Mouse (Mus musculus) left cerebral cortex, postnatal 25 days (tissue): Measurements from ENCODE around the gene Olfr1193. TPM values are rescaled to one million over a fixed set of nuclear protein-coding genes. Genes with fewer than 3 reads are reported as not detected.
"Not testable (repeated sequence)": the region's sequence is repeated elsewhere in the genome, so short reads cannot be mapped to it uniquely, and the experiment has no call there.

Experiments used
- DNase-seq, 2 experiments: peaks; one replicate each; pipeline ENCODE4 v3.0.0; 2022; ENCODE audit warnings: low spot score in 2 of 2, mixed read lengths in 1 of 2
- intact Hi-C: fragments of 180-260 bp; cut with DNase I; formaldehyde crosslinking; loops from one replicate; pipeline ENCODE4 v1.15.1; 2025
- total RNA-seq, 2 experiments: library from RNA; stranded (reverse); gene quantifications; 2 replicates each; pipeline ENCODE4 v1.2.3; 2021

Olfr1193 gene
- not detected for total RNA-seq

DNA sequence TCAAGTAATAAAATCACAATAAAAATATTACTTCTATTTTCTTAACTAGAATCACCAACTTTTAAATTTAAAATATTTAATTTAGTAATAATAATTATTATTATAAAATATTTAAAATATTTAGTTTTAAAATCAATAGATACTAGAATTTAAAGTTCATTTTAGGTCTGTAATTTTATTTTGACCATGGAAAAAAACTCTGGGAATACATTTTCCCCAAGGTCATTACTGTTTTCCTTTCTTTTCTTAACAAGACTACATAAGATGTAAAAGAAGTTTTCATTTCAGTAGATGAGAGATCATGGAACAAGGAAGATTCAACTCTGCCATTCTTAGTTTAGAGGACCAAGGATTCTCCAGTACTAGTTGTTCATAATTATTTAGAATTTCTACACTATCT, at the start of gene Olfr1193:
TSS of gene Olfr1193 (plus strand) at position 301 of the 400 bp plus-strand sequence.
- intact Hi-C loops, DNase-seq: not testable (repeated sequence)

DNA sequence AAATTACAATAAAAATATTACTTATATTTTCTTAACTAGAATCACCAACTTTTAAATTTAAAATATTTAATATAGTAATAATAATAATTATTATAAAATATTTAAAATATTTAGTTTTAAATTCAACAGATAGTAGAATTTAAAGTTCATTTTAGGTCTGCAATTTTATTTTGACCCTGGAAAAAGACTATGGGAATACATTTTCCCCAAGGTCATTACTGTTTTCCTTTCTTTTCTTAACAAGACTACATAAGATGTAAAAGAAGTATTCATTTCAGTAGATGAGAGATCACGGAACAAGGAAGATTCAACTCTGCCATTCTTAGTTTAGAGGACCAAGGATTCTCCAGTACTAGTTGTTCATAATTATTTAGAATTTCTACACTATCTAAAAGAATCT, 35.2 kb upstream of the Olfr1193 start, which contains the start of gene Olfr1191-ps1:
TSS of gene Olfr1191-ps1 (plus strand) at position 301 of the 400 bp plus-strand sequence.
- not testable (repeated sequence) for DNase-seq

GRCm38 (mm10) chr2:88648209-88648608, 27.2 kb upstream of the Olfr1193 start, which contains the start of gene Olfr1192-ps1:
Gene Olfr1192-ps1, plus strand, starts transcription at chr2:88648509.
- intact Hi-C loops, result no loop called here
- no peak for DNase-seq

More for the DNA sequence above, 35.2 kb upstream of the Olfr1193 start, which contains the start of gene Olfr1191-ps1:
- intact Hi-C loops, result not testable (repeated sequence)

DNA sequence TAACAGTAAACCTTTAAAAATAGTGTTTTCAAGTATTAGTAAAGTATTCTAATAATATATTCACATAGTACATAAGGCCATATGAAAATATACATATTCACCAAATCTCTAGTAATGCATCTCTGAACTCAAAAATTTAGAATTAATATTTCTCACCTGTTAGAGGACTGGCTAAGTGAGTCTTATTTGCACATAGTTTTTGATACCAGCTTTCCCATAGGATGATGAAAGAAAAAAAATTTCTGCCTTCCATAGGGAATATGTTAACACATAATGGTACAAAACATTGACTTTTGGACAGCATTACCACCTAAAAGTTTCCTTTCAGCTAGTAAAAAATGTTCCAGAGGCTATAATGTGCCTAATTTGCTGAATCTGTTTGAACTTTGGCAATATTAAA, 13.7 kb downstream of the Olfr1193 start, which contains the start of gene Olfr1195:
TSS of gene Olfr1195 (minus strand) at position 101 of the 400 bp plus-strand sequence.
- intact Hi-C loops, result no loop called here

GRCm38 (mm10) chr2:88704497-88704896, 29.1 kb downstream of the Olfr1193 start, which contains the start of gene Olfr1196:
Gene Olfr1196, minus strand, starts transcription at chr2:88704597.
- intact Hi-C loops, result no loop called here
- no peak for DNase-seq

More for the DNA sequence above, 13.7 kb downstream of the Olfr1193 start, which contains the start of gene Olfr1195:
- no peak for DNase-seq

Other genes with a start within 250 kb of the Olfr1193 start
- gene Olfr1181, start 249.5 kb upstream of the Olfr1193 start, total RNA-seq, result not detected
- not detected for gene Gm13757, start 226.5 kb upstream of the Olfr1193 start, total RNA-seq
- not detected for gene Olfr1183, start 220.8 kb upstream of the Olfr1193 start, total RNA-seq
- not detected for gene Olfr1184, start 192.0 kb upstream of the Olfr1193 start, total RNA-seq
- not detected for gene Olfr1185-ps1, start 182.3 kb upstream of the Olfr1193 start, total RNA-seq
- gene Olfr1186, start 157.1 kb upstream of the Olfr1193 start, total RNA-seq, result not detected
- not detected for gene Olfr1188, start 118.7 kb upstream of the Olfr1193 start, total RNA-seq
- gene Olfr1189, start 89.2 kb upstream of the Olfr1193 start, total RNA-seq, result not detected
- gene Olfr1191-ps1, start 35.1 kb upstream of the Olfr1193 start, total RNA-seq, result not detected
- gene Olfr1192-ps1, start 27.1 kb upstream of the Olfr1193 start, total RNA-seq, result not detected
- gene Olfr1195, start 13.6 kb downstream of the Olfr1193 start, total RNA-seq, result not detected
- gene Olfr1196, start 29.0 kb downstream of the Olfr1193 start, total RNA-seq, result not detected
- not detected for gene Olfr1197, start 56.7 kb downstream of the Olfr1193 start, total RNA-seq
- not detected for gene Olfr1198, start 75.7 kb downstream of the Olfr1193 start, total RNA-seq
- gene Olfr1199, start 84.8 kb downstream of the Olfr1193 start, total RNA-seq, result not detected
- gene Olfr1200, start 94.9 kb downstream of the Olfr1193 start, total RNA-seq, result not detected
- not detected for gene Olfr1201, start 117.4 kb downstream of the Olfr1193 start, total RNA-seq
- gene Olfr1202, start 138.9 kb downstream of the Olfr1193 start, total RNA-seq, result not detected
- not detected for gene Olfr1205, start 154.1 kb downstream of the Olfr1193 start, total RNA-seq
- gene Olfr1204, start 173.7 kb downstream of the Olfr1193 start, total RNA-seq, result not detected
- not detected for gene Olfr1206, start 187.6 kb downstream of the Olfr1193 start, total RNA-seq
- gene Olfr1208, start 226.7 kb downstream of the Olfr1193 start, total RNA-seq, result not detected
- not detected for gene Olfr1209, start 239.5 kb downstream of the Olfr1193 start, total RNA-seq